In the genomic region with DNA sequence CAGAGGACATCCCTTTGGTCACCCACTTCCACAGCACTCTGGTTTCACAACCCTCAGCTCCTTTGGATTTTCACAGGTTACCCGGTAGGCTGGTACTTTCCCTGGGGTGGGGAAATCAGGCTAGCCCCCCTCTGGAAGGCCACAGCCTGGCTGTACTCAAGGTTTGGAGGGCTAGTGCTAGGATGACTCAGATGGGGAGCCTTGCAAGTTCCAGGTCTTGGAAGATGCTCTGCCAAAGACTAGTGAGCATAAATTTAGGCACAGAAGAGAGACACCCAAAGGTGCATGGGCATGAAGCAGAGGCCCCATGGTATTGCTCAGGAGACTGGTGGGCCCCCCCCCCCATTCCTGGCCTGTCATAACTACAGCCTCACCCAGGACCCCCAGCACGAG, we compare ENCODE assay signal across 8 mouse cellular contexts. TPM values are rescaled to one million over a fixed set of nuclear protein-coding genes. Genes with fewer than 3 reads are reported as not detected.
A peak's percentile ranks its signal among the peaks of the same experiment; 100 is the strongest.
DNase-seq lines count a peak whose midpoint lies in the region; ATAC-seq lines count a peak whose summit lies in the region.

No protein-coding gene starts in this region.

- ATAC-seq in cerebellum, adult (ENCODE audit: insufficient number of reproducible peaks, low FRiP score, low TSS enrichment), result no peak
- no peak; the same call in 1 of the 2 replicates for ATAC-seq in neural tube, embryonic 11.5 days (ENCODE audit: insufficient read depth, low FRiP score, low TSS enrichment)
- ATAC-seq in limb, embryonic 12.5 days (ENCODE audit: insufficient number of reproducible peaks, insufficient read depth, low FRiP score, low TSS enrichment, low read depth), result no peak
- ATAC-seq in stomach, embryonic 16.5 days (ENCODE audit: insufficient read depth, low FRiP score), result no peak

- H3K36me3 ChIP-seq in neural tube, embryonic 11.5 days (ENCODE audit: control insufficient read depth, insufficient read depth, low read length), result peaks cover 2% of the 10 kb centered on the region
- peaks cover 16% of the 10 kb centered on the region for H3K36me3 ChIP-seq in limb, embryonic 12.5 days
- H3K36me3 ChIP-seq in stomach, embryonic 16.5 days (ENCODE audit: control insufficient read depth, insufficient read depth, low read length), result no peaks in the 10 kb centered on the region

- H3K4me1 ChIP-seq in neural tube, embryonic 11.5 days (ENCODE audit: control insufficient read depth, insufficient read depth, low read length), result peaks cover 24% of the 10 kb centered on the region
- H3K4me1 ChIP-seq in limb, embryonic 12.5 days (replicated peaks), result peaks cover 34% of the 10 kb centered on the region
- peaks cover 8% of the 10 kb centered on the region for H3K4me1 ChIP-seq in stomach, embryonic 16.5 days (ENCODE audit: control insufficient read depth, insufficient read depth, low read length)

- H3K27me3 ChIP-seq in neural tube, embryonic 11.5 days (ENCODE audit: control insufficient read depth, insufficient read depth, low read length), result peaks cover 38% of the 10 kb centered on the region
- H3K27me3 ChIP-seq in limb, embryonic 12.5 days, result peaks cover 54% of the 10 kb centered on the region
- peaks cover 24% of the 10 kb centered on the region for H3K27me3 ChIP-seq in stomach, embryonic 16.5 days (ENCODE audit: control insufficient read depth, insufficient read depth, low read length)

- DNase-seq in cerebellum, adult 11-12 months, result peak; percentile 53
- DNase-seq in neural tube, embryonic 11.5 days (ENCODE audit: low spot score), result no peak
- no peak for DNase-seq in neural tube, embryonic 10.5 days (ENCODE audit: extremely low spot score, low spot score)
- DNase-seq in spleen, postnatal 10 days (ENCODE audit: low spot score in 2 of 2), result no peak
- DNase-seq in kidney, postnatal 25 days, result no peak

- 40% methylated on average over 2 of the region's 2 CpGs for WGBS in neural tube, embryonic 11.5 days
- 17% methylated on average over 2 of the region's 2 CpGs for WGBS in limb, embryonic 12.5 days
- 33% methylated on average over 2 of the region's 2 CpGs for WGBS in stomach, embryonic 16.5 days

- peak overlapping the region; percentile 90 for H3K9ac ChIP-seq in neural tube, embryonic 11.5 days (ENCODE audit: low read length)
- H3K9ac ChIP-seq in limb, embryonic 12.5 days (replicated peaks), result peak overlapping the region; percentile 88
- peak overlapping the region; percentile 89 for H3K9ac ChIP-seq in stomach, embryonic 16.5 days (ENCODE audit: low read length)

- H3K9me3 ChIP-seq in neural tube, embryonic 11.5 days (ENCODE audit: control insufficient read depth, low read length), result no peaks in the 10 kb centered on the region
- H3K9me3 ChIP-seq in limb, embryonic 12.5 days, result 0 out of 2 replicates have a peak, but pooled peaks cover 2% of the 10 kb centered on the region
- H3K9me3 ChIP-seq in stomach, embryonic 16.5 days (replicated peaks; ENCODE audit: control insufficient read depth, low read length), result no peaks in the 10 kb centered on the region

- peak overlapping the region; percentile 77 for H3K4me3 ChIP-seq in neural tube, embryonic 11.5 days (ENCODE audit: low read depth, low read length)
- H3K4me3 ChIP-seq in limb, embryonic 12.5 days (replicated peaks), result peak overlapping the region; percentile 90
- H3K4me3 ChIP-seq in stomach, embryonic 16.5 days (replicated peaks; ENCODE audit: low read length), result peak overlapping the region; percentile 85

- peak overlapping the region; percentile 45 for H3K27ac ChIP-seq in neural tube, embryonic 11.5 days (ENCODE audit: low read depth, low read length)
- H3K27ac ChIP-seq in limb, embryonic 12.5 days, result no peak overlapping the region
- H3K27ac ChIP-seq in stomach, embryonic 16.5 days (ENCODE audit: low read length), result peak overlapping the region; percentile 32

- H3K4me2 ChIP-seq in neural tube, embryonic 11.5 days (ENCODE audit: low read depth), result peak overlapping the region; percentile 82
- peak overlapping the region; percentile 73 for H3K4me2 ChIP-seq in limb, embryonic 12.5 days
- peak overlapping the region; percentile 95 for H3K4me2 ChIP-seq in stomach, embryonic 16.5 days (ENCODE audit: low read depth, low read length)

RNA-seq across cellular contexts. Expression of a gene that starts 0.8 kb away (rescaled TPM):
- polyA plus RNA-seq in neural tube, embryonic 11.5 days (2014; fragmentation: Nextera tagmentation; extraction: Ambion mirVana), result 68.6 and 79.8 TPM in 2 replicates
- 31.7 and 34.2 TPM in 2 replicates for polyA plus RNA-seq in limb, embryonic 12.5 days (2016; fragmentation: Nextera tagmentation; extraction: Ambion mirVana)
- 26.8 and 37.7 TPM in 2 replicates for polyA plus RNA-seq in stomach, embryonic 16.5 days (2015; fragmentation: Nextera tagmentation; extraction: Ambion mirVana)

RNA-seq across cellular contexts. Expression of a gene that starts 2.7 kb away (rescaled TPM):
- 3.6 and 3.8 TPM in 2 replicates for polyA plus RNA-seq in neural tube, embryonic 11.5 days (2014; fragmentation: Nextera tagmentation; extraction: Ambion mirVana)
- 5.2 and 6.8 TPM in 2 replicates for polyA plus RNA-seq in limb, embryonic 12.5 days (2016; fragmentation: Nextera tagmentation; extraction: Ambion mirVana)
- polyA plus RNA-seq in stomach, embryonic 16.5 days (2015; fragmentation: Nextera tagmentation; extraction: Ambion mirVana), result 3.1 and 4.2 TPM in 2 replicates

RNA-seq across cellular contexts. Expression of a gene that starts 6.7 kb away (rescaled TPM):
- 9.5 and 11.4 TPM in 2 replicates for polyA plus RNA-seq in neural tube, embryonic 11.5 days (2014; fragmentation: Nextera tagmentation; extraction: Ambion mirVana)
- polyA plus RNA-seq in limb, embryonic 12.5 days (2016; fragmentation: Nextera tagmentation; extraction: Ambion mirVana), result 3.9 and 4.3 TPM in 2 replicates
- 0.68 and 0.74 TPM in 2 replicates for polyA plus RNA-seq in stomach, embryonic 16.5 days (2015; fragmentation: Nextera tagmentation; extraction: Ambion mirVana)

RNA-seq across cellular contexts. Expression of a gene that starts 38.5 kb away (rescaled TPM):
- 3.8 and 5.3 TPM in 2 replicates for polyA plus RNA-seq in neural tube, embryonic 11.5 days (2014; fragmentation: Nextera tagmentation; extraction: Ambion mirVana)
- polyA plus RNA-seq in limb, embryonic 12.5 days (2016; fragmentation: Nextera tagmentation; extraction: Ambion mirVana), result 9.4 and 11.2 TPM in 2 replicates
- polyA plus RNA-seq in stomach, embryonic 16.5 days (2015; fragmentation: Nextera tagmentation; extraction: Ambion mirVana), result 0.20 and 0.84 TPM in 2 replicates
